Mouse (Mus musculus): ENCODE measurements around the gene Afap1l2.

DNA sequence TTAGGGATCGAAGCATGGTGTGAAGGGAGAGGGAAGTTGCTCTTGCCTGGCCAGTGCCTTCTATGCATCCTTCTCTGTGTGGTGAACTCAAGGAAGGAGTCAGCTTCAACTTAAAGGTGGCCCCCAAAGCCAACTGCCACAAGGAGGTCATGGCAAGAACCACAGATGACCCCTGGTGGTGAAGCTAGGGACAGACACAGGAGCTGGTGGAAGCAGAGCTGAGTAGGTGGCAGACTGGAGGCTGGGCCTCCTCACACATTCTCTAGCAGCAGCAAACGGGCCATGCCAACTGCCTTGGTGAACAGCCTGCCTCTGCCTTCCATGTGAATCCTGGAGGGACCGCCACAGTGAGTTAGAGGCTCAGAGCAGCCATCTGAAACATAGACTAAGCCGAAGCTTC lies 23.6 kb upstream of the Afap1l2 start:
- TF ChIP-seq EP300 (IDR thresholded peaks at IDR 0.05): no peak
- peak; percentile 92 for TF ChIP-seq CTCF (IDR thresholded peaks at IDR 0.05)

Measured in lung, postnatal 0 days (tissue).